Mouse (Mus musculus) left cerebral cortex, postnatal 25 days (tissue): ENCODE results near the gene Gng8. TPM values are rescaled to one million over a fixed set of nuclear protein-coding genes. Genes with fewer than 3 reads are reported as not detected.

Experiments
- DNase-seq, 2 experiments: peaks; one replicate each; pipeline ENCODE4 v3.0.0; 2022; ENCODE audit warnings: low spot score in 2 of 2, mixed read lengths in 1 of 2
- intact Hi-C: fragments of 180-260 bp; cut with DNase I; formaldehyde crosslinking; loops from one replicate; pipeline ENCODE4 v1.15.1; 2025
- total RNA-seq, 2 experiments: library from RNA; stranded (reverse); gene quantifications; 2 replicates each; pipeline ENCODE4 v1.2.3; 2021

Gene Gng8
- total RNA-seq, 2 experiments from 2014 or later = 2.5 to 4.0 TPM

DNA sequence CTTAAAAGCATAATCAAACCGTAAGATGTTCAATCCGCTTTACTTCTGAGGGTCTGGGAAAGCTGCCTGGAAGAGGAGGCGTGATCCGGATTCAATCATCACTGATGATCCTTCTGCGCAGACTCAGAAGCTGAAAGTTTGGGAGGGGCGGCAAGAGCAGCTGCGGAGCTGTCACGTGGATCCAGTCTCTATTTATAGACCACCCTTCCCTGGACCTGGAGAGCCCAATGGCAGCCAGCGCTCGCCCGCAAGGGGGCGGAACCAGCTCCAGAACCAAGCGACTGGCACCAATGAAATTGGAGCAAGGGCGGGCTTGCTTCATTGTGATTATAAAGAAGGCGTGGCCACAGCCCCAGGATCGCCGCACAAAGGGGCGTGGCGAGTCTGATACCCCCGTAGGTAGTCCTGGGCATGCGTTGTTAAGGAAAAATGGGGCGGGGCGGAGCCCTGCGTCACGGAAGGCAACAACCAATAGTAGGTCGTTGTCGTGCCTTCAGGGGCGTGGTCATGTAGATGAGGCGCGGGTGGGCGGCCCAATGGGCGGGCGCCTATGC lies 16.8 kb upstream of the Gng8 start:
- intact Hi-C loops = loop anchor here (5.0 kb wide), 1 partner anchor 37 kb away; no protein-coding TSS in a partner anchor
- DNase-seq = peak; percentile 100

DNA sequence AGATGAGACGGTGACA lies 16.5 kb upstream of the Gng8 start, which contains the start of gene Dact3:
TSS of gene Dact3 (plus strand) at position 8 of the 16 bp plus-strand sequence.
- intact Hi-C loops = no loop called here
- no peak for DNase-seq

- no peak for DNase-seq
- intact Hi-C loops = no loop called here
Measured at GRCm38 (mm10) chr7:16875326-16875725, 16.3 kb upstream of the Gng8 start.

- DNase-seq = no peak
- intact Hi-C loops = loop anchor here (1.0 kb wide), 1 partner anchor 15 kb away; the partner anchor contains the start of gene Gng8
Measured at GRCm38 (mm10) chr7:16876006-16876405, 15.6 kb upstream of the Gng8 start.

- DNase-seq = no peak
- intact Hi-C loops = loop anchor here (1.0 kb wide), 1 partner anchor 15 kb away; the partner anchor contains the start of gene Gng8
Measured at GRCm38 (mm10) chr7:16876608-16877007, 15.0 kb upstream of the Gng8 start.

DNA sequence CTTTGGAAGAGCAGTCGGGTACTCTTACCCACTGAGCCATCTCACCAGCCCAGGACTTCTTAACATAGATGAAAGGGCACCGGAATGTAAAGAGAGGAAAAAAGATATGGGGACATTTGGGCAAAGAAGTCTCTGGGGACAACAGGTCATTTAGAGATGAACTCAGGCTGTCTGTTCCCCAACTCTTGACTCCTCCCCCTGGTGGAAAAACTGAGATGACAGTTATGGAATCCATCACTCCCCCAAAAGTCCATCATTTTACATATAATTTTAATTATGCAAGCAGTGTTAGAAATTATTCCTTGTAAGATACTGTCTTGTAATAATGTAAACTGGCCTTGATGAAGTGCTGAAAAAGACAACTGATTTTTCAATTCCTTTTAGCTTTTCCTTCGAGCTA lies 13.9 kb upstream of the Gng8 start:
- intact Hi-C loops = no loop called here
- DNase-seq = no peak

DNA sequence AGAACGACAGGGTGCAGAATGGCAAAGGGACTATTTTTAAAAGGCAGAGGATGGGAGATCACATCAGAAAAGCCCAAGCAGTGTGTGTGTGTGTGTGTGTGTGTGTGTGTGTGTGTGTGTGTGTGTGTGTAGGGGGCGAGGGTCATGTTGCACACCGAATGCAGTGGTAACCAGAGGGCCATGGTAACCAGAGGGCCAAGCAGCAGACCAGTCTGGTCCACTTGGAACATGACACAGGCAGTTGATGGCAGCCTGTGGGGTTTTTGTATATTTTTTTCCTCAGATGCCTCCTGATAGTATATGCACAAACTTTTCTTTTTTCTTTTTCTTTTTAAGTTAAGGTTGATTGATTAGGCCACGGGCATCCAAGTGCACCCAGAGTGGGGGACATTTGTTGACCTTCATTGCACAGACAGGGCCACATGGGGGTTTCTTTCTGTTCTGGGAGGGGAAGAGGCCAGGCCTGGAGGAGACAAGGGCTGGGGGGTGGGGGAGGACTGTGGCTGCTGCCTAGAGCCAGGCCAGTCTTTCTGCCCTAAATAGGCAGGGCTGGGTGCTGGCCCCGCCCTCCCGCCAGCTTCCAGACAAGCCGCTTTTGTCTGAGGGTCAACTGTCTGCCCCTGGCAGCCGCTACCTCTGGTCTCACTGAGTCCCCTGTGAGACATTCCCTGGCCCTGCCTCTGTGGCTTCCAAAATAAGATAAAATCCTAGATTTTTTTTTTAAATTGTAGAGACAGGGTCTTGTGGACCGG lies 11.6 kb upstream of the Gng8 start:
- intact Hi-C loops = no loop called here

DNA sequence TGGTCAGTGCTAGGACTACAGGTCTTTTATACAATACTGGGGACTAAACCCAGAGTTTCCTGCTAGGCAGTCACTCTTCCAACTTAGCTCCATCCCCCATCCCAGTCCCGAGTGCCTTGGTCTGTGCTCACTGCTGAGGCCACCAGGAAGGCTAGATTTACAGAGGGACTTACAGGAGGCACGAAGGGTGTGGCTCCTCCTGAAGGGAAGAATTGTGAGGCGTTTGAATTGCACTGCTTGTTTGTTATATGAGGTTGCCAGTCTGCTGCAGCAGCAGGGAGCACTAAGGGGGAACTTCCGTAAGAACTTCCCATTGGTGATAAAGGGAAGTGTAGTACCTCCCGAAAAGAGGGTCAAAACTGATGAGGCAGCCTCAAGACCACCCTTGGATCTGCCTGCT lies 11.0 kb upstream of the Gng8 start:
- no peak for DNase-seq
- intact Hi-C loops = no loop called here

More for the DNA sequence above, 11.6 kb upstream of the Gng8 start:
- no peak for DNase-seq

DNA sequence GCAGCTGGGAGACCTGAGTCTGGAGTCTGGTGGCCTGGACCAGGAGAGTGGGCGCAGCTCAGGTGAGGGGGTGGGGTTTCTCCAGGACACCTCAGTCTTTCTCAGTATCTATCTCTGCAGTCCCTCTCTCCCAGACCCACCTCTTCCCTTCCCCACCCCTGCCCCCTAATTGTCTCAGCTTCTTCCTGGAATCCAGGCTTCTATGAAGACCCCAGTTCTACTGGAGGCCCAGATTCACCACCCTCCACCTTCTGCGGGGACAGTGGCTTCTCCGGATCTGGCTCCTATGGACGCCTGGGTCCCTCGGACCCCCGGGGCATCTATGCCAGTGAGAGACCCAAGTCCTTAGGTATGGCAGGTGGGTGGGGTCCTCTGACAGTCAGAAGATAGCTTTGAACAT lies 8.4 kb upstream of the Gng8 start:
- intact Hi-C loops = no loop called here

GRCm38 (mm10) chr7:16884334-16884733 lies 7.3 kb upstream of the Gng8 start:
- no peak for DNase-seq
- intact Hi-C loops = no loop called here

More for the DNA sequence above, 8.4 kb upstream of the Gng8 start:
- DNase-seq = no peak

DNA sequence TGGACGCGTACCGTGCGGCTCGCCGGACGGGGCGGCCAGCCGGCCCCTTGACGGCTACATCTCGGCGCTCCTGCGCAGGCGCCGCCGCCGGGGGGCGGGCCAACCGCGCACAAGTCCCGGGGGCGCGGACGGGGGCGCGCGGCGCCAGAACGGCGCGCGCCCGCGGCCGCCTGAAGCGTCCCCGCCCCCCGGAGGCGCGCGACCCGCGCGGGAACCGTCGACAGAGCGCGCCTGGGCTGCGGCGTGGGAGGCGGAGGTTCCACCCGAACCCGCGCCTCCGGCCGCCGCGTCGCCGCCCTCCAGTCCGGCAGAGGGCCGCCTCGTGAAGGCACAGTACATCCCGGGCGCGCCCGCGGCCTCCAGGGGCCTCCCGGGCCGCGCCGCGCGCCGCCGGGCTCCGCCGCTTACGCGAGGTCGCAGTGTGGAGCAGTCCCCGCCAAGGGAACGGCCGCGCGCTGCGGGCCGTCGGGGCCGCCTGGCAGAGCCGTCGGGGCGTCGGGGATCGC lies 6.3 kb upstream of the Gng8 start:
- intact Hi-C loops = no loop called here
- DNase-seq = no peak

DNA sequence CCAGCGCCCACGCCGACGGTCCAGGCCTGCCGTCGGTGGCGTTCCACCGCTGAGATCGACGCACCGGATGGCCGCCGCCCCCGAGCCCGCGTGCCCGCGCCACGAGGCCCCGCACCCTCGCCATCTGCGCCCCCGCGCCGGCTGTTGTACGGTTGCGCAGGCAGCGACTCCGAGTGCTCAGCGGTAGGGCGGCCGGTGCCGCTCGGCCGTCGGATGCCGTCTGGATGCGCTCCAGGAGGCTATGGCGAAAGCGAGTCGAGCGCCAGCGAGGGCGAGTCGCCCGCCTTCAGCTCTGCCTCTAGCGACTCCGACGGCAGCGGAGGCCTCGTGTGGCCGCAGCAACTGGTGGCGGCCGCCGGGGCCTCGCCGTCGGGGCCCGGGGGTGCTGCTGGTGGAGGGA lies 5.7 kb upstream of the Gng8 start:
- intact Hi-C loops = no loop called here
- DNase-seq = no peak

- no peak for DNase-seq
- intact Hi-C loops = loop anchor here (10.0 kb wide), 1 partner anchor 146 kb away; no protein-coding TSS in a partner anchor
Measured at GRCm38 (mm10) chr7:16890536-16890935, 1.1 kb upstream of the Gng8 start.

GRCm38 (mm10) chr7:16890944-16891343 lies 642 bp upstream of the Gng8 start:
- intact Hi-C loops = loop anchor here (1.0 to 10.0 kb wide), 2 partner anchors 15 to 146 kb away; no protein-coding TSS in a partner anchor

DNA sequence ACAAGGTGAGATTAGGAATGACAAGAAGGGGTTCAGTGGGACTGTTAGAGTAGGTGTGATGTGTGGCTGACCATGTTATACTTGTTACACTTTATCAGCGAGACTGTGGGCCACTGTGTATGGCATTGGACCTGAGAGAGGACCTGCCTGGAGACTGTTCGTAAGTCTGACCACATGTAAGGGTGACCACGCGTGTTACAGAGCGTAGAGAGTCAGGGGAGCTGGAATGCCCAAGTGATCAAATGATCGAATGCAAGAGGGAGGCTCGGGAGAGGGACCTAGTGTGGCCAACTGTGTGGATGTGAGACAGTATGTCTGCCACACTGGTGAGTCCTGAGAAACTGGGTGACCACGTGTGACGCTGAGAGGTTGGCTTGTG lies 755 bp downstream of the Gng8 start:
- intact Hi-C loops = loop anchor here (10.0 kb wide), 1 partner anchor 148 kb away; no protein-coding TSS in a partner anchor
- no peak for DNase-seq

More at GRCm38 (mm10) chr7:16890944-16891343, 642 bp upstream of the Gng8 start:
- no peak for DNase-seq

DNA sequence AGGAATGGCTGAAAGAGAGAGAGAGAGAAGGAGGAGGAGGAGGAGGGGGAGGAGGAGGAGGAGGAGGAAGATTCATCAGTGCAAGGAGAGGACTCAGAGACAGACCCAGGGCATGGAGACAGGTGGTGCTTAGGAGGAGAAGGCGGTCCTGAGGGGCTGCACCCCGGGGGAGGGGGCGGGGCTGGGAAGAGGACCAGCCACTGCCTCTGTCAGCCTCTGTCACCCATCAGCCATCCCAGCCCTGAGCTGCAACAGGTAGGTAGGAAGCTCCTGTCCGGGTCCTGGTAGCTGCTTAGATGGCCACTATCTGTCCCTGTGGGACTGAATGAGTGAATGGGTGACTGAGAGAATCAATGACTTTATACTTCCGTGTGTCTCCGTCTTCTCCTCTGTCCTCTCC lies 2.0 kb downstream of the Gng8 start:
- intact Hi-C loops = loop anchor here (2.0 to 10.0 kb wide), 2 partner anchors 19 to 149 kb away; no protein-coding TSS in a partner anchor
- no peak for DNase-seq

- intact Hi-C loops = loop anchor here (2.0 to 10.0 kb wide), 2 partner anchors 19 to 149 kb away; no protein-coding TSS in a partner anchor
- DNase-seq = no peak
Measured at GRCm38 (mm10) chr7:16894279-16894678, 2.7 kb downstream of the Gng8 start.

GRCm38 (mm10) chr7:16895000-16895399 lies 3.4 kb downstream of the Gng8 start:
- peak; percentile 66 to 76 for DNase-seq
- intact Hi-C loops = loop anchor here (2.0 to 10.0 kb wide), 2 partner anchors 18 to 150 kb away; no protein-coding TSS in a partner anchor

- intact Hi-C loops = loop anchor here (2.0 to 10.0 kb wide), 2 partner anchors 17 to 151 kb away; no protein-coding TSS in a partner anchor
- DNase-seq = no peak
Measured at GRCm38 (mm10) chr7:16895511-16895910, 3.9 kb downstream of the Gng8 start.

- DNase-seq = no peak
- intact Hi-C loops = no loop called here
Measured at GRCm38 (mm10) chr7:16900526-16900925, 8.9 kb downstream of the Gng8 start.

GRCm38 (mm10) chr7:16903439-16903955 lies 11.9 kb downstream of the Gng8 start:
- no peak for DNase-seq
- intact Hi-C loops = no loop called here
